Mouse (Mus musculus) adrenal gland, postnatal 14 days (tissue): ENCODE data around the gene Gm21891. TPM values are rescaled to one million over a fixed set of nuclear protein-coding genes. Genes with fewer than 3 reads are reported as not detected.
"Not testable (repeated sequence)": the region's sequence is repeated elsewhere in the genome, so short reads cannot be mapped to it uniquely, and the experiment has no call there.

Source experiments
- DNase-seq: peaks from one replicate; pipeline ENCODE4 v3.0.0; 2021; ENCODE audit warnings: mixed read lengths
- long read RNA-seq, 2 experiments: library from polyadenylated mRNA; stranded (forward); transcript quantifications; one replicate each; pipeline ENCODE4 v2.0.0; 2021
- total RNA-seq: library from RNA; stranded (reverse); gene quantifications from 2 replicates; pipeline ENCODE4 v1.2.3, GENCODE M21; 2021

Gm21891 gene
- not detected in 2 replicates for total RNA-seq
- long read RNA-seq, experiment 1, result 0 reads
- long read RNA-seq, experiment 2, result 0 reads

- DNase-seq, result not testable (repeated sequence)
These were observed at the start of gene Gm21891 for GRCm38 (mm10) chrY:13133392-13133791. Gm21891 (minus strand) TSS chrY:13133492.

GRCm38 (mm10) chrY:13161668-13162067, 28.4 kb upstream of the Gm21891 start, which contains the start of gene Gm21425:
Gm21425 (plus strand) TSS chrY:13161968.
- DNase-seq, result not testable (repeated sequence)

Other genes with a start within 250 kb of the Gm21891 start
- gene Gm20807, start 90.6 kb downstream of the Gm21891 start, total RNA-seq, result not detected in 2 replicates
- not detected in 2 replicates for gene Gm21425, start 28.5 kb upstream of the Gm21891 start, total RNA-seq
- gene Gm21828, start 90.4 kb upstream of the Gm21891 start, total RNA-seq, result not detected in 2 replicates
- not detected in 2 replicates for gene Gm21440, start 118.9 kb upstream of the Gm21891 start, total RNA-seq
- not detected in 2 replicates for gene Gm21454, start 119.0 kb upstream of the Gm21891 start, total RNA-seq
- not detected in 2 replicates for gene Gm21725, start 215.6 kb upstream of the Gm21891 start, total RNA-seq